Mouse (Mus musculus): ENCODE data around the gene Vmn2r120. TPM values are rescaled to one million over a fixed set of nuclear protein-coding genes. Genes with fewer than 3 reads are reported as not detected.
"Not testable (repeated sequence)": the region's sequence is repeated elsewhere in the genome, so short reads cannot be mapped to it uniquely, and the experiment has no call there.

Vmn2r120 gene
- polyA plus RNA-seq (2012; ENCODE audit: insufficient read depth, insufficient read length, low replicate concordance, missing spikeins), result not detected in 2 replicates

- H3K27ac ChIP-seq (ENCODE audit: insufficient read depth, low read depth, low read length), result no peak within 1 kb of the TSS
- no peak for TF ChIP-seq CTCF (IDR thresholded peaks at IDR 0.05; ENCODE audit: insufficient read depth, low read depth, low read length)
- TF ChIP-seq POLR2A (IDR thresholded peaks at IDR 0.05; ENCODE audit: insufficient read depth, low read depth, low read length), result no peak
- H3K4me3 ChIP-seq (ENCODE audit: insufficient read depth, low read depth, low read length), result no peak within 1 kb of the TSS
- no peaks in the 10 kb centered on the region for H3K4me1 ChIP-seq (ENCODE audit: control insufficient read depth, insufficient read depth, low read length)
- 85% methylated on average over 1 of the region's 1 CpGs for WGBS
These were observed at the start of gene Vmn2r120 for GRCm38 (mm10) chr17:57545405-57545804. Gene Vmn2r120, minus strand, starts transcription at chr17:57545505.

GRCm38 (mm10) chr17:57587273-57587672 lies 42.0 kb upstream of the Vmn2r120 start:
- H3K27ac ChIP-seq (ENCODE audit: insufficient read depth, low read depth, low read length); H3K4me1 ChIP-seq (ENCODE audit: control insufficient read depth, insufficient read depth, low read length); H3K4me3 ChIP-seq (ENCODE audit: insufficient read depth, low read depth, low read length): not testable (repeated sequence)
- 82% methylated on average over 6 of the region's 6 CpGs for WGBS

DNA sequence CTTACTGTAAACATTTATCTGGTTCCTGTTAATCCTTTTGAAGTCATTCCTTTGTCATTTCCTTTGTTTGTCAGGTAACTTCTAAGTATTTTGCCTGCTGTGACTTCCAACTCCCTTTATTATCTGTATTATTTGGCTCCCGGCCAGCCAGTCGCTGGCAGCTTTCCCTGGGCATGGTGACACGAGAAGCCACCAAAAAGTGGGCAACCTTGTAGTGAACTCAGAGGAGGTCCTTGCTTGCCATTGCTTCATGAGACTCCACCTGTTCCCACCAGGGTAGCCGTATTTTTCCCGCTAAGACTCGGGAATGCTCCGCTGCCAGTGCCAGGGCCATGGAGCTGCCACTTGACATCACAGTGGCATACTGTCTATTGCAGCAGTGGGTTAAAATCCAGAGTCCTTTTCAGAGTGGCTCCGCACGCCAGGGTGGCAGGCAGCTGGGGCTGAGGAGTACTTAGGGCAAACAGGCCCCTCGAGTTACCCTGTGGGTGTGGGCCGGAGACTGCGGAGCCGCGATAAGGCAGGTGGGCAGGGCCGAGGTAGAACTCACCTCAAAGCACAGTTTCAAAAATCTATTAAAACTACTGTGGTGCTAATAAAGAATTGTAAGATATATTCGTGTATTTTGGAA lies 28.9 kb upstream of the Vmn2r120 start:
- TF ChIP-seq POLR2A (IDR thresholded peaks at IDR 0.05; ENCODE audit: insufficient read depth, low read depth, low read length) (no peak), CTCF (IDR thresholded peaks at IDR 0.05; ENCODE audit: insufficient read depth, low read depth, low read length) (no peak)
- Histone ChIP-seq H3K4me1 (ENCODE audit: control insufficient read depth, insufficient read depth, low read length) (no peaks in the 10 kb centered on the region), H3K27ac (ENCODE audit: insufficient read depth, low read depth, low read length) (no peak overlapping the region), H3K4me3 (ENCODE audit: insufficient read depth, low read depth, low read length) (no peak overlapping the region)
- 82% methylated on average over 16 of the region's 16 CpGs for WGBS

Other genes starting within 250 kb of the Vmn2r120 start
- not detected in 2 replicates for gene Adgre1, start 186.8 kb downstream of the Vmn2r120 start, polyA plus RNA-seq (2012; ENCODE audit: insufficient read depth, insufficient read length, low replicate concordance, missing spikeins)
- gene Gm21834, start 196.7 kb upstream of the Vmn2r120 start, polyA plus RNA-seq (2012; ENCODE audit: insufficient read depth, insufficient read length, low replicate concordance, missing spikeins), result not detected in 2 replicates
- not detected in 2 replicates for gene Cntnap5c, start 224.1 kb upstream of the Vmn2r120 start, polyA plus RNA-seq (2012; ENCODE audit: insufficient read depth, insufficient read length, low replicate concordance, missing spikeins)